Comparison of ENCODE assay signal across 8 mouse cellular contexts in genomic region chr1:191717141-191717540, GRCm38 (mm10). TPM values are rescaled to one million over a fixed set of nuclear protein-coding genes. Genes with fewer than 3 reads are reported as not detected.
A peak's percentile ranks its signal among the peaks of the same experiment; 100 is the strongest.
DNase-seq lines count a peak whose midpoint lies in the region; ATAC-seq and TF ChIP-seq lines count a peak whose summit lies in the region.

No protein-coding gene starts in this region.

- H3K9me3 ChIP-seq in heart, embryonic 13.5 days, result no peaks in the 10 kb centered on the region
- no peaks in the 10 kb centered on the region for H3K9me3 ChIP-seq in ES-E14 (ENCODE audit: control insufficient read depth, insufficient read depth, low read depth, low read length)
- H3K9me3 ChIP-seq in hindbrain, embryonic 11.5 days (ENCODE audit: control insufficient read depth, low read length), result no peaks in the 10 kb centered on the region
- H3K9me3 ChIP-seq in midbrain, embryonic 12.5 days, result no peaks in the 10 kb centered on the region

- H3K4me3 ChIP-seq in heart, embryonic 13.5 days, result peak overlapping the region; percentile 93
- peak overlapping the region; percentile 91 to 95; a peak in 2 of 4 replicates for H3K4me3 ChIP-seq in ES-E14 (ENCODE audit: insufficient read depth in 1 of 2, low read depth in 1 of 2, low read length in 2 of 2, poor library complexity in 1 of 2, severe bottlenecking in 1 of 2)
- peak overlapping the region; percentile 92 for H3K4me3 ChIP-seq in hindbrain, embryonic 11.5 days (ENCODE audit: low read depth, low read length)
- peak overlapping the region; percentile 94 for H3K4me3 ChIP-seq in midbrain, embryonic 12.5 days

- H3K4me2 ChIP-seq in heart, embryonic 13.5 days, result peak overlapping the region; percentile 76
- peak overlapping the region; percentile 84 for H3K4me2 ChIP-seq in hindbrain, embryonic 11.5 days (replicated peaks; ENCODE audit: low read depth, low read length)
- H3K4me2 ChIP-seq in midbrain, embryonic 12.5 days (replicated peaks), result peak overlapping the region; percentile 78

- no peak for DNase-seq in heart, postnatal 14 days
- no peak for DNase-seq in ES-E14 (ENCODE audit: low read depth, low spot score)
- DNase-seq in hindbrain, embryonic 11.5 days (ENCODE audit: low spot score), result no peak
- no peak for DNase-seq in left cerebral cortex, adult 11 months (ENCODE audit: low spot score)
- no peak for DNase-seq in left cerebral cortex, postnatal 10 days (ENCODE audit: extremely low spot score in 1 of 2, low spot score in 2 of 2)
- no peak for DNase-seq in urinary bladder, postnatal 36 days (ENCODE audit: low spot score in 2 of 2)

- peak overlapping the region; percentile 96 for H3K27ac ChIP-seq in heart, embryonic 13.5 days (replicated peaks)
- no peak overlapping the region for H3K27ac ChIP-seq in ES-E14 (ENCODE audit: insufficient read depth, low read depth, low read length, poor library complexity, severe bottlenecking)
- no peak overlapping the region for H3K27ac ChIP-seq in hindbrain, embryonic 11.5 days (ENCODE audit: low read depth, low read length)
- peak overlapping the region; percentile 94 for H3K27ac ChIP-seq in midbrain, embryonic 12.5 days (replicated peaks)

- no peaks in the 10 kb centered on the region for H3K27me3 ChIP-seq in heart, embryonic 13.5 days (replicated peaks)
- no peaks in the 10 kb centered on the region for H3K27me3 ChIP-seq in hindbrain, embryonic 11.5 days (ENCODE audit: control insufficient read depth, insufficient read depth, low read length)
- no peaks in the 10 kb centered on the region for H3K27me3 ChIP-seq in midbrain, embryonic 12.5 days

- H3K36me3 ChIP-seq in heart, embryonic 13.5 days, result peaks cover 9% of the 10 kb centered on the region
- no peaks in the 10 kb centered on the region for H3K36me3 ChIP-seq in ES-E14 (ENCODE audit: control insufficient read depth, insufficient read depth, low read length, poor library complexity, severe bottlenecking)
- H3K36me3 ChIP-seq in hindbrain, embryonic 11.5 days (ENCODE audit: control insufficient read depth, insufficient read depth, low read length), result no peaks in the 10 kb centered on the region
- H3K36me3 ChIP-seq in midbrain, embryonic 12.5 days, result peaks cover 5% of the 10 kb centered on the region; the same call in 1 of the 2 replicates

- in situ Hi-C loops in ES-E14 (cut with MboI; ENCODE audit: low sequenced_read_pairs in 2 of 2, unreplicated experiment in 2 of 2), result no loop called here

- H3K4me1 ChIP-seq in heart, embryonic 13.5 days, result peaks cover 35% of the 10 kb centered on the region
- 0 out of 4 replicates have a peak, but pooled peaks cover 0 to 2% of the 10 kb centered on the region in 2 experiments for H3K4me1 ChIP-seq in ES-E14 (ENCODE audit: control insufficient read depth in 2 of 2, insufficient read depth in 2 of 2, low read length in 2 of 2, poor library complexity in 1 of 2)
- no peaks in the 10 kb centered on the region for H3K4me1 ChIP-seq in hindbrain, embryonic 11.5 days (replicated peaks; ENCODE audit: control insufficient read depth, insufficient read depth, low read length)
- H3K4me1 ChIP-seq in midbrain, embryonic 12.5 days, result peaks cover 31% of the 10 kb centered on the region

- H3K9ac ChIP-seq in heart, embryonic 13.5 days, result peak overlapping the region; percentile 98
- no peak overlapping the region for H3K9ac ChIP-seq in ES-E14 (ENCODE audit: insufficient read depth, low read depth, low read length, poor library complexity, severe bottlenecking)
- H3K9ac ChIP-seq in hindbrain, embryonic 11.5 days (ENCODE audit: low read depth, low read length), result peak overlapping the region; percentile 94; the same call in 1 of the 2 replicates
- peak overlapping the region; percentile 96 for H3K9ac ChIP-seq in midbrain, embryonic 12.5 days (replicated peaks)

- intact Hi-C loops in heart, postnatal 14 days (cut with DNase I), result loop anchor here (5.0 kb wide), 3 partner anchors 75 to 140 kb away; partner anchors contain the start of genes Dtl and Ints7
- intact Hi-C loops in left cerebral cortex, postnatal 10 days (cut with DNase I), result no loop called here

- WGBS in heart, embryonic 13.5 days, result 0% methylated on average over 1 of the region's 1 CpGs
- WGBS in hindbrain, embryonic 11.5 days, result 0% methylated on average over 1 of the region's 1 CpGs
- WGBS in midbrain, embryonic 12.5 days, result 0% methylated on average over 1 of the region's 1 CpGs

- ATAC-seq in heart, embryonic 13.5 days (ENCODE audit: extremely low read depth, insufficient number of reproducible peaks, low FRiP score, low TSS enrichment), result no peak
- no peak; the same call in 1 of the 2 replicates for ATAC-seq in hindbrain, embryonic 11.5 days (ENCODE audit: low FRiP score)
- ATAC-seq in midbrain, embryonic 12.5 days (ENCODE audit: low FRiP score, low read depth), result 0 out of 2 replicates have a peak, but pooled peaks have one; percentile 24

TF ChIP-seq in ES-E14, 5 proteins besides CTCF, POLR2A, EP300 and RAD21:
- no peak for TF ChIP-seq ZC3H11A (IDR thresholded peaks at IDR 0.05; ENCODE audit: borderline replicate concordance, low read depth, low read length)
- no peak for TF ChIP-seq MAFK (IDR thresholded peaks at IDR 0.05; ENCODE audit: insufficient read depth, low read depth, low read length)
- TF ChIP-seq HCFC1 (IDR thresholded peaks at IDR 0.05; ENCODE audit: borderline replicate concordance, insufficient read depth, low read length), result no peak
- TF ChIP-seq ZNF384 (IDR thresholded peaks at IDR 0.05; ENCODE audit: low read depth, low read length), result no peak
- no peak for TF ChIP-seq CHD2 (IDR thresholded peaks at IDR 0.05; ENCODE audit: low read depth, low read length)

RNA-seq across cellular contexts. Expression of gene Lpgat1, which starts 0.5 kb away (rescaled TPM):
- 15.4 and 21.3 TPM in 2 replicates for polyA plus RNA-seq in heart, embryonic 13.5 days (2015; fragmentation: Nextera tagmentation; extraction: Ambion mirVana)
- 10 to 100 TPM; 84.8 to 91.7 TPM for total RNA-seq in heart, postnatal 14 days (2021)
- total RNA-seq in ES-E14 (2012; rRNA removed), result 18.5 and 20.7 TPM in 2 replicates
- 34.1 and 35.9 TPM in 2 replicates for polyA plus RNA-seq in hindbrain, embryonic 11.5 days (2014; fragmentation: Nextera tagmentation; extraction: Ambion mirVana)
- 37.7 and 37.9 TPM in 2 replicates for polyA plus RNA-seq in midbrain, embryonic 12.5 days (2016; fragmentation: Nextera tagmentation; extraction: Ambion mirVana)
- 100 to 1,000 TPM; 125 to 127 TPM for total RNA-seq in left cerebral cortex, postnatal 10 days (2021)

Comparison
In these comparisons a context has a peak if more than half of its experiments do, and no peak if none do; other contexts are left out.
1. H3K27ac ChIP-seq: peak in heart, embryonic 13.5 days (single experiment) and midbrain, embryonic 12.5 days (single experiment); none in ES-E14 (single experiment) and hindbrain, embryonic 11.5 days (single experiment).
2. Peak in every context shown above with its lines, with median percentiles within 50 percentile points of each other: H3K4me2 ChIP-seq and H3K4me3 ChIP-seq.